Mouse (Mus musculus) kidney, adult 2 months (tissue): ENCODE results near the gene Olfr97.

Experiments
- CTCF ChIP-seq: fragments of 200-500 bp; conservative IDR thresholded peaks from 2 replicates; pipeline ENCODE4 v1.5.1; 2011; ENCODE audit warnings: low read depth, mild to moderate bottlenecking, control low read depth, low read length, moderate library complexity, mixed read lengths; ENCODE audit not compliant: insufficient read depth, insufficient read length
- POLR2A ChIP-seq: fragments of 200-500 bp; IDR thresholded peaks from one replicate; pipeline ENCODE4 v1.6.1; 2011; ENCODE audit warnings: low read depth, low read length, control low read depth

DNA sequence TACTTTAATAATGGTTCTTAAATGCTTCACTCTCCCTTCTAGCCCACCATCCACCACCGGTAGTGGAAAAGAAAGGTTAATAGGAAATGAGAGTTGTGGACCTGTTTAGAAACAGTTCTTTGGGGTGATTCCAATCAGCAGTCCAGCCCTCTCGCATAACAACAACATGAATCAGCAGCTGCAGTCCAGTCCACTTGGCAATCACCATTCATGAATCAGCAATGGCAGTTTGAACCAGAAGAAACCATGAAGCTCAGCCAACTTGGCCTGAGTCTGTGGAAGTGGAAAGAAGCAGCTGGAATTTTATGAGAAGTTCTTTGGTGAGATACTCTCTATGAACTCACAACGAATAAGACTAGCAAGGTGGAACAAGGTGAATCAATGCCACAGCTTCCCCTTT lies 18.6 kb downstream of the Olfr97 start:
- TF ChIP-seq POLR2A (no peak), CTCF (no peak)
